Mouse (Mus musculus) G1E (cell line): ENCODE measurements around the gene Eya3.

Experiments used
- CTCF ChIP-seq: IDR thresholded peaks from 2 replicates; pipeline ENCODE4 v1.5.1; 2012; ENCODE audit warnings: low read depth, low read length, inconsistent platforms, mixed read lengths
- GATA1 ChIP-seq: IDR thresholded peaks from 2 replicates; pipeline ENCODE4 v1.6.1; 2012; ENCODE audit warnings: borderline replicate concordance, low read length, inconsistent platforms, mixed read lengths
- POLR2AphosphoS5 ChIP-seq: IDR thresholded peaks from 2 replicates; pipeline ENCODE4 v1.6.1; 2012; ENCODE audit warnings: low read depth, low read length, inconsistent platforms; ENCODE audit not compliant: insufficient replicate concordance
- TAL1 ChIP-seq: conservative IDR thresholded peaks from 2 replicates; pipeline ENCODE4 v1.6.1; 2012; ENCODE audit warnings: low read depth, low read length, inconsistent platforms, mixed read lengths

- TF ChIP-seq POLR2AphosphoS5: no peak
- TF ChIP-seq TAL1: no peak
- no peak for TF ChIP-seq CTCF
- TF ChIP-seq GATA1: no peak
These were observed 114.2 kb downstream of the Eya3 start for GRCm38 (mm10) chr4:132752992-132753391.
